Mouse (Mus musculus): ENCODE results near the gene Tmem252. TPM values are rescaled to one million over a fixed set of nuclear protein-coding genes. Genes with fewer than 3 reads are reported as not detected.

Gene Tmem252
- 3.0 and 3.2 TPM in 2 replicates for polyA plus RNA-seq (2015; fragmentation: Nextera tagmentation; extraction: Ambion mirVana)

GRCm38 (mm10) chr19:24673762-24674161 is at the start of gene Tmem252:
Gene Tmem252, plus strand, starts transcription at chr19:24674008.
- no peaks in the 10 kb centered on the region for H3K27me3 ChIP-seq
- no peak within 1 kb of the TSS for H3K4me2 ChIP-seq
- H3K9me3 ChIP-seq = no peaks in the 10 kb centered on the region
- H3K9ac ChIP-seq = no peak within 1 kb of the TSS
- H3K27ac ChIP-seq = no peak within 1 kb of the TSS
- no peaks in the 10 kb centered on the region for H3K4me1 ChIP-seq
- WGBS = 57% methylated on average over 4 of the region's 4 CpGs
- no peaks in the 10 kb centered on the region for H3K36me3 ChIP-seq
- no peak for ATAC-seq (ENCODE audit: insufficient number of reproducible peaks, insufficient read depth, low FRiP score, low TSS enrichment, low read depth)
- no peak within 1 kb of the TSS for H3K4me3 ChIP-seq

- H3K4me3 ChIP-seq = no peak overlapping the region
- 80% methylated on average over 4 of the region's 4 CpGs for WGBS
- H3K9ac ChIP-seq = no peak overlapping the region
- H3K4me2 ChIP-seq = no peak overlapping the region
- no peaks in the 10 kb centered on the region for H3K9me3 ChIP-seq
- no peak overlapping the region for H3K27ac ChIP-seq
- no peaks in the 10 kb centered on the region for H3K4me1 ChIP-seq
- H3K27me3 ChIP-seq = peaks cover 3% of the 10 kb centered on the region; the same call in 1 of the 2 replicates
- ATAC-seq (ENCODE audit: insufficient number of reproducible peaks, insufficient read depth, low FRiP score, low TSS enrichment, low read depth) = no peak
- H3K36me3 ChIP-seq = no peaks in the 10 kb centered on the region
These were observed 45.8 kb upstream of the Tmem252 start for GRCm38 (mm10) chr19:24628049-24628448.

- Histone ChIP-seq H3K4me3 (no peak overlapping the region), H3K36me3 (no peaks in the 10 kb centered on the region), H3K9me3 (no peaks in the 10 kb centered on the region), H3K4me2 (no peak overlapping the region), H3K4me1 (no peaks in the 10 kb centered on the region), H3K27ac (no peak overlapping the region), H3K9ac (no peak overlapping the region), H3K27me3 (peaks cover 3% of the 10 kb centered on the region; the same call in 1 of the 2 replicates)
- ATAC-seq (ENCODE audit: insufficient number of reproducible peaks, insufficient read depth, low FRiP score, low TSS enrichment, low read depth) = no peak
- 77% methylated on average over 3 of the region's 3 CpGs for WGBS
These were observed 40.8 kb upstream of the Tmem252 start for GRCm38 (mm10) chr19:24633008-24633407.

GRCm38 (mm10) chr19:24634602-24635001 is 39.2 kb upstream of the Tmem252 start:
- ATAC-seq (ENCODE audit: insufficient number of reproducible peaks, insufficient read depth, low FRiP score, low TSS enrichment, low read depth) = no peak
- H3K9me3 ChIP-seq = no peaks in the 10 kb centered on the region
- peaks cover 3% of the 10 kb centered on the region; the same call in 1 of the 2 replicates for H3K27me3 ChIP-seq
- H3K4me1 ChIP-seq = no peaks in the 10 kb centered on the region
- no peak overlapping the region for H3K27ac ChIP-seq
- no peak overlapping the region for H3K9ac ChIP-seq
- H3K4me2 ChIP-seq = no peak overlapping the region
- 6% methylated on average over 7 of the region's 7 CpGs for WGBS
- H3K36me3 ChIP-seq = no peaks in the 10 kb centered on the region
- H3K4me3 ChIP-seq = no peak overlapping the region

GRCm38 (mm10) chr19:24636616-24637015 is 37.2 kb upstream of the Tmem252 start:
- Histone ChIP-seq H3K4me3 (no peak overlapping the region), H3K9ac (no peak overlapping the region), H3K4me1 (no peaks in the 10 kb centered on the region), H3K27ac (no peak overlapping the region), H3K4me2 (no peak overlapping the region), H3K36me3 (no peaks in the 10 kb centered on the region), H3K9me3 (no peaks in the 10 kb centered on the region), H3K27me3 (peaks cover 3% of the 10 kb centered on the region; the same call in 1 of the 2 replicates)
- 82% methylated on average over 10 of the region's 10 CpGs for WGBS
- ATAC-seq (ENCODE audit: insufficient number of reproducible peaks, insufficient read depth, low FRiP score, low TSS enrichment, low read depth) = no peak

GRCm38 (mm10) chr19:24637988-24638387 is 35.8 kb upstream of the Tmem252 start:
- no peak overlapping the region for H3K4me3 ChIP-seq
- 93% methylated on average over 6 of the region's 6 CpGs for WGBS

GRCm38 (mm10) chr19:24640982-24641381 is 32.8 kb upstream of the Tmem252 start:
- Histone ChIP-seq H3K9me3 (no peaks in the 10 kb centered on the region), H3K27ac (no peak overlapping the region), H3K36me3 (no peaks in the 10 kb centered on the region), H3K4me2 (no peak overlapping the region), H3K27me3 (no peaks in the 10 kb centered on the region), H3K4me1 (peaks cover 1% of the 10 kb centered on the region), H3K4me3 (no peak overlapping the region), H3K9ac (no peak overlapping the region)
- no peak for ATAC-seq (ENCODE audit: insufficient number of reproducible peaks, insufficient read depth, low FRiP score, low TSS enrichment, low read depth)
- 79% methylated on average over 6 of the region's 6 CpGs for whole genome bisulfite sequencing

More at GRCm38 (mm10) chr19:24637988-24638387, 35.8 kb upstream of the Tmem252 start:
- Histone ChIP-seq H3K27ac (no peak overlapping the region), H3K36me3 (no peaks in the 10 kb centered on the region), H3K27me3 (0 out of 2 replicates have a peak, but pooled peaks cover under 1% of the 10 kb centered on the region), H3K9ac (no peak overlapping the region), H3K9me3 (no peaks in the 10 kb centered on the region), H3K4me2 (no peak overlapping the region), H3K4me1 (no peaks in the 10 kb centered on the region)
- no peak for ATAC-seq (ENCODE audit: insufficient number of reproducible peaks, insufficient read depth, low FRiP score, low TSS enrichment, low read depth)

- Histone ChIP-seq H3K9me3 (no peaks in the 10 kb centered on the region), H3K36me3 (no peaks in the 10 kb centered on the region), H3K4me2 (no peak overlapping the region), H3K27me3 (no peaks in the 10 kb centered on the region), H3K4me1 (peaks cover 12% of the 10 kb centered on the region), H3K4me3 (no peak overlapping the region), H3K27ac (no peak overlapping the region), H3K9ac (no peak overlapping the region)
- WGBS = 72% methylated on average over 10 of the region's 10 CpGs
- no peak for ATAC-seq (ENCODE audit: insufficient number of reproducible peaks, insufficient read depth, low FRiP score, low TSS enrichment, low read depth)
These were observed 28.8 kb upstream of the Tmem252 start for GRCm38 (mm10) chr19:24644971-24645370.

GRCm38 (mm10) chr19:24646162-24646829 is 27.5 kb upstream of the Tmem252 start:
- no peak overlapping the region for H3K4me3 ChIP-seq
- H3K36me3 ChIP-seq = no peaks in the 10 kb centered on the region
- no peak overlapping the region for H3K4me2 ChIP-seq
- no peaks in the 10 kb centered on the region for H3K9me3 ChIP-seq
- peaks cover 13% of the 10 kb centered on the region for H3K4me1 ChIP-seq
- ATAC-seq (ENCODE audit: insufficient number of reproducible peaks, insufficient read depth, low FRiP score, low TSS enrichment, low read depth) = no peak
- no peak overlapping the region; the same call in 1 of the 2 replicates for H3K27ac ChIP-seq
- no peaks in the 10 kb centered on the region for H3K27me3 ChIP-seq
- WGBS = 51% methylated on average over 8 of the region's 8 CpGs
- no peak overlapping the region for H3K9ac ChIP-seq

- H3K4me1 ChIP-seq = peaks cover 17% of the 10 kb centered on the region
- H3K36me3 ChIP-seq = no peaks in the 10 kb centered on the region
- ATAC-seq (ENCODE audit: insufficient number of reproducible peaks, insufficient read depth, low FRiP score, low TSS enrichment, low read depth) = no peak
- no peak overlapping the region for H3K9ac ChIP-seq
- no peak overlapping the region for H3K27ac ChIP-seq
- 82% methylated on average over 8 of the region's 8 CpGs for WGBS
- no peak overlapping the region for H3K4me2 ChIP-seq
- no peak overlapping the region for H3K4me3 ChIP-seq
- no peaks in the 10 kb centered on the region for H3K27me3 ChIP-seq
- no peaks in the 10 kb centered on the region for H3K9me3 ChIP-seq
These were observed 25.8 kb upstream of the Tmem252 start for GRCm38 (mm10) chr19:24648016-24648415.

- Histone ChIP-seq H3K36me3 (no peaks in the 10 kb centered on the region), H3K9me3 (no peaks in the 10 kb centered on the region), H3K9ac (no peak overlapping the region), H3K4me1 (peaks cover 21% of the 10 kb centered on the region), H3K4me2 (no peak overlapping the region), H3K4me3 (no peak overlapping the region), H3K27ac (no peak overlapping the region), H3K27me3 (no peaks in the 10 kb centered on the region)
- WGBS = 75% methylated on average over 8 of the region's 8 CpGs
- no peak for ATAC-seq (ENCODE audit: insufficient number of reproducible peaks, insufficient read depth, low FRiP score, low TSS enrichment, low read depth)
These were observed 23.4 kb upstream of the Tmem252 start for GRCm38 (mm10) chr19:24650428-24650827.

GRCm38 (mm10) chr19:24651595-24651994 is 22.2 kb upstream of the Tmem252 start:
- peaks cover 14% of the 10 kb centered on the region for H3K4me1 ChIP-seq
- no peak overlapping the region for H3K4me2 ChIP-seq
- ATAC-seq (ENCODE audit: insufficient number of reproducible peaks, insufficient read depth, low FRiP score, low TSS enrichment, low read depth) = no peak
- H3K9me3 ChIP-seq = no peaks in the 10 kb centered on the region
- no peak overlapping the region for H3K9ac ChIP-seq
- no peak overlapping the region for H3K27ac ChIP-seq
- no peaks in the 10 kb centered on the region for H3K36me3 ChIP-seq
- WGBS = 32% methylated on average over 2 of the region's 2 CpGs
- no peaks in the 10 kb centered on the region for H3K27me3 ChIP-seq
- no peak overlapping the region for H3K4me3 ChIP-seq

Measured in embryonic facial prominence, embryonic 13.5 days (tissue).